Mouse (Mus musculus) MEL (cell line): Measurements from ENCODE around the gene Plcxd2.

Experiments used
- CTCF ChIP-seq, 3 experiments: IDR thresholded peaks in 2 of 3; conservative IDR thresholded peaks in 1 of 3; 2 replicates each; pipeline ENCODE4 v1.5.1; 2011 to 2012; ENCODE audit warnings: low read length in 3 of 3, low read depth in 2 of 3, mild to moderate bottlenecking in 2 of 3, improper control_type of control experiment in 1 of 3, inconsistent platforms in 1 of 3, mixed read lengths in 1 of 3, moderate library complexity in 1 of 3; ENCODE audit not compliant: control insufficient read depth in 1 of 3, insufficient read depth in 1 of 3, poor library complexity in 1 of 3, severe bottlenecking in 1 of 3
- EP300 ChIP-seq, 2 experiments: IDR thresholded peaks; 2 replicates each; pipeline ENCODE4 v1.6.1; 2011; ENCODE audit warnings: improper control_type of control experiment in 2 of 2, low read length in 2 of 2, low read depth in 1 of 2, mild to moderate bottlenecking in 1 of 2
- ETS1 ChIP-seq: IDR thresholded peaks from 2 replicates; pipeline ENCODE4 v1.6.1; 2012; ENCODE audit warnings: low read depth, mild to moderate bottlenecking, inconsistent platforms, low read length, improper control_type of control experiment, moderate library complexity
- GATA1 ChIP-seq: IDR thresholded peaks from 2 replicates; pipeline ENCODE4 v1.6.1; 2011; ENCODE audit warnings: low read depth, low read length, improper control_type of control experiment
- HCFC1 ChIP-seq: IDR thresholded peaks from 2 replicates; pipeline ENCODE4 v1.6.1; 2012; ENCODE audit warnings: low read depth, mild to moderate bottlenecking, inconsistent platforms, low read length, improper control_type of control experiment, moderate library complexity
- MAX ChIP-seq: IDR thresholded peaks from 2 replicates; pipeline ENCODE4 v1.6.1; 2011; ENCODE audit warnings: low read length, improper control_type of control experiment
- NELFE ChIP-seq: IDR thresholded peaks from 2 replicates; pipeline ENCODE4 v1.6.1; 2011; ENCODE audit warnings: low read depth, low read length, improper control_type of control experiment
- POLR2A ChIP-seq, 2 experiments: IDR thresholded peaks; 2 replicates each; pipeline ENCODE4 v1.6.1; 2011 to 2012; ENCODE audit warnings: low read length in 2 of 2, mild to moderate bottlenecking in 2 of 2, control low read depth in 1 of 2, improper control_type of control experiment in 1 of 2, low read depth in 1 of 2, moderate library complexity in 1 of 2; ENCODE audit not compliant: control insufficient read depth in 1 of 2, insufficient read depth in 1 of 2, poor library complexity in 1 of 2
- SMC3 ChIP-seq: IDR thresholded peaks from 2 replicates; pipeline ENCODE4 v1.6.1; 2011; ENCODE audit warnings: low read depth, low read length, improper control_type of control experiment
- TBP ChIP-seq: IDR thresholded peaks from 2 replicates; pipeline ENCODE4 v1.8.0; 2011; ENCODE audit warnings: low read depth, low read length, improper control_type of control experiment
- UBTF ChIP-seq: IDR thresholded peaks from 2 replicates; pipeline ENCODE4 v1.6.1; 2012; ENCODE audit warnings: low read depth, mild to moderate bottlenecking, inconsistent platforms, low read length, improper control_type of control experiment, moderate library complexity, borderline replicate concordance; ENCODE audit not compliant: insufficient read depth
- USF1 ChIP-seq: IDR thresholded peaks from 2 replicates; pipeline ENCODE4 v1.6.1; 2014; ENCODE audit warnings: low read depth, mild to moderate bottlenecking, inconsistent platforms, low read length, improper control_type of control experiment, moderate library complexity
- ZNF384 ChIP-seq: IDR thresholded peaks from 2 replicates; pipeline ENCODE4 v1.6.1; 2012; ENCODE audit warnings: low read depth, mild to moderate bottlenecking, inconsistent platforms, low read length, improper control_type of control experiment

GRCm38 (mm10) chr16:45923731-45924424 is 86.1 kb downstream of the Plcxd2 start:
- no peak for TF ChIP-seq CTCF (IDR thresholded peaks at IDR 0.05 in 2 of 3, conservative IDR thresholded peaks at IDR 0.05 in 1 of 3; ENCODE audit: control insufficient read depth in 1 of 3, insufficient read depth in 1 of 3, low read depth in 2 of 3, low read length in 3 of 3, poor library complexity in 1 of 3, severe bottlenecking in 1 of 3)
- no peak for TF ChIP-seq EP300 (IDR thresholded peaks at IDR 0.05; ENCODE audit: low read depth in 1 of 2, low read length in 2 of 2)
- no peak for TF ChIP-seq ETS1
- TF ChIP-seq MAX: no peak
- no peak for TF ChIP-seq TBP
- no peak for TF ChIP-seq POLR2A (IDR thresholded peaks at IDR 0.05; ENCODE audit: control insufficient read depth in 1 of 2, insufficient read depth in 1 of 2, low read depth in 1 of 2, low read length in 2 of 2, poor library complexity in 1 of 2)
- TF ChIP-seq UBTF: no peak
- no peak for TF ChIP-seq GATA1
- TF ChIP-seq SMC3: no peak
- TF ChIP-seq NELFE: no peak
- no peak for TF ChIP-seq HCFC1
- no peak for TF ChIP-seq ZNF384
- no peak for TF ChIP-seq USF1
